Mouse (Mus musculus) limb, embryonic 11.5 days (tissue): Measurements from ENCODE around the gene Rrp7a. TPM values are rescaled to one million over a fixed set of nuclear protein-coding genes. Genes with fewer than 3 reads are reported as not detected.

ENCODE experiments used
- ATAC-seq: fragments of 200-750 bp; cut with Nextera tagmentation; 2 replicates; pipeline ENCODE4 v1.8.0; 2017; ENCODE audit warnings: low read depth; ENCODE audit not compliant: insufficient number of reproducible peaks, low FRiP score, low TSS enrichment
- DNase-seq: peaks from one replicate; pipeline ENCODE4 v3.0.0-alpha.2; 2015; ENCODE audit warnings: low spot score
- H3K27ac ChIP-seq: fragments of 300-500 bp; sonication (generic); replicated peaks from 2 replicates; pipeline ENCODE4 v1.5.1; 2014; ENCODE audit warnings: low read depth, mild to moderate bottlenecking, low read length
- H3K27me3 ChIP-seq: fragments of 300-500 bp; sonication (generic); 2 replicates; pipeline ENCODE4 v1.6.1; 2014; ENCODE audit warnings: mild to moderate bottlenecking, low read length, mixed read lengths; ENCODE audit not compliant: control insufficient read depth, insufficient read depth
- H3K36me3 ChIP-seq: fragments of 300-500 bp; sonication (generic); 2 replicates; pipeline ENCODE4 v1.6.1; 2014; ENCODE audit warnings: mild to moderate bottlenecking, low read length, moderate library complexity, mixed read lengths; ENCODE audit not compliant: control insufficient read depth, insufficient read depth
- H3K4me1 ChIP-seq: fragments of 300-500 bp; sonication (generic); 2 replicates; pipeline ENCODE4 v1.6.1; 2014; ENCODE audit warnings: low read length, mixed read lengths; ENCODE audit not compliant: control insufficient read depth, insufficient read depth
- H3K4me2 ChIP-seq: fragments of 300-500 bp; sonication (generic); 2 replicates; pipeline ENCODE4 v1.6.1; 2014; ENCODE audit warnings: low read depth, mild to moderate bottlenecking, moderate library complexity; ENCODE audit not compliant: severe bottlenecking
- H3K4me3 ChIP-seq: fragments of 300-500 bp; sonication (generic); 2 replicates; pipeline ENCODE4 v1.5.1; 2014; ENCODE audit warnings: low read depth, low read length
- H3K9ac ChIP-seq: fragments of 300-500 bp; sonication (generic); 2 replicates; pipeline ENCODE4 v1.6.1; 2014; ENCODE audit warnings: mild to moderate bottlenecking, low read length
- H3K9me3 ChIP-seq: fragments of 300-500 bp; sonication (generic); 2 replicates; pipeline ENCODE4 v1.6.1; 2016; ENCODE audit warnings: low read length; ENCODE audit not compliant: control insufficient read depth
- WGBS: fragments of 180-500 bp; shearing (Covaris S2); extraction: QIAGEN DNeasy Blood & Tissue Kit; methylation state at CpG from one replicate; pipeline ENCODE4 v1.1.7; 2014; 5-methylcytosine and 5-hydroxymethylcytosine counted together
- polyA plus RNA-seq: library from polyadenylated mRNA; unstranded; fragments of >200 nt; fragmentation: Nextera tagmentation; extraction: Ambion mirVana; gene quantifications from 2 replicates; pipeline ENCODE4 v1.2.1, GENCODE M21; 2014

The Rrp7a gene
- polyA plus RNA-seq, 1 experiment from 2014 or later = 53.5 TPM

GRCm38 (mm10) chr15:83167126-83167525 lies 44.5 kb upstream of the Rrp7a start:
- WGBS = 67% methylated on average over 5 of the region's 5 CpGs
- H3K9ac ChIP-seq = no peak overlapping the region
- no peak for ATAC-seq
- peak; percentile 50 for DNase-seq
- peaks cover 6% of the 10 kb centered on the region; the same call in 1 of the 2 replicates for H3K36me3 ChIP-seq
- H3K4me2 ChIP-seq = no peak overlapping the region
- no peaks in the 10 kb centered on the region for H3K27me3 ChIP-seq
- H3K9me3 ChIP-seq = no peaks in the 10 kb centered on the region
- peaks cover 4% of the 10 kb centered on the region; the same call in 1 of the 2 replicates for H3K4me1 ChIP-seq
- H3K27ac ChIP-seq = no peak overlapping the region
- no peak overlapping the region for H3K4me3 ChIP-seq

- ATAC-seq (no peak), DNase-seq (no peak)
- Histone ChIP-seq H3K9me3 (no peaks in the 10 kb centered on the region), H3K27me3 (no peaks in the 10 kb centered on the region), H3K9ac (no peak overlapping the region), H3K4me2 (no peak overlapping the region), H3K4me3 (no peak overlapping the region), H3K4me1 (peaks cover 4% of the 10 kb centered on the region; the same call in 1 of the 2 replicates), H3K27ac (no peak overlapping the region), H3K36me3 (peaks cover 8% of the 10 kb centered on the region; the same call in 1 of the 2 replicates)
- 86% methylated on average over 3 of the region's 3 CpGs for WGBS
Measured at GRCm38 (mm10) chr15:83166642-83167041, 44.0 kb upstream of the Rrp7a start.

- DNase-seq = no peak
- no peak overlapping the region for H3K9ac ChIP-seq
- WGBS = 91% methylated on average over 13 of the region's 13 CpGs
- H3K9me3 ChIP-seq = no peaks in the 10 kb centered on the region
- H3K36me3 ChIP-seq = peaks cover 11% of the 10 kb centered on the region; the same call in 1 of the 2 replicates
- no peaks in the 10 kb centered on the region for H3K4me1 ChIP-seq
- H3K27ac ChIP-seq = no peak overlapping the region
- no peaks in the 10 kb centered on the region for H3K27me3 ChIP-seq
- H3K4me3 ChIP-seq = no peak overlapping the region
- no peak overlapping the region for H3K4me2 ChIP-seq
- ATAC-seq = no peak
Measured at GRCm38 (mm10) chr15:83165526-83166315, 43.1 kb upstream of the Rrp7a start.

- no peak for ATAC-seq
- WGBS = 75% methylated on average over 5 of the region's 5 CpGs
- no peaks in the 10 kb centered on the region for H3K4me1 ChIP-seq
Measured at GRCm38 (mm10) chr15:83164971-83165471, 42.4 kb upstream of the Rrp7a start.

GRCm38 (mm10) chr15:83162818-83163485 lies 40.4 kb upstream of the Rrp7a start:
- DNase-seq = no peak
- ATAC-seq = no peak
- H3K27me3 ChIP-seq = no peaks in the 10 kb centered on the region
- H3K27ac ChIP-seq = no peak overlapping the region
- no peak overlapping the region for H3K4me2 ChIP-seq
- H3K4me1 ChIP-seq = no peaks in the 10 kb centered on the region
- no peaks in the 10 kb centered on the region for H3K9me3 ChIP-seq
- WGBS = 92% methylated on average over 11 of the region's 11 CpGs
- no peak overlapping the region for H3K4me3 ChIP-seq
- peaks cover 22% of the 10 kb centered on the region; the same call in 1 of the 2 replicates for H3K36me3 ChIP-seq
- no peak overlapping the region for H3K9ac ChIP-seq

More at GRCm38 (mm10) chr15:83164971-83165471, 42.4 kb upstream of the Rrp7a start:
- Histone ChIP-seq H3K27me3 (no peaks in the 10 kb centered on the region), H3K9me3 (no peaks in the 10 kb centered on the region), H3K27ac (no peak overlapping the region), H3K4me2 (no peak overlapping the region), H3K9ac (no peak overlapping the region), H3K4me3 (no peak overlapping the region), H3K36me3 (peaks cover 15% of the 10 kb centered on the region; the same call in 1 of the 2 replicates)
- no peak for DNase-seq

- no peak overlapping the region for H3K4me3 ChIP-seq
- H3K4me1 ChIP-seq = no peaks in the 10 kb centered on the region
- H3K9me3 ChIP-seq = no peaks in the 10 kb centered on the region
- 91% methylated on average over 4 of the region's 4 CpGs for WGBS
- no peak for DNase-seq
- H3K27ac ChIP-seq = no peak overlapping the region
- H3K9ac ChIP-seq = no peak overlapping the region
- no peak overlapping the region for H3K4me2 ChIP-seq
- H3K36me3 ChIP-seq = peaks cover 22% of the 10 kb centered on the region; the same call in 1 of the 2 replicates
- H3K27me3 ChIP-seq = no peaks in the 10 kb centered on the region
- ATAC-seq = no peak
Measured at GRCm38 (mm10) chr15:83162001-83162400, 39.4 kb upstream of the Rrp7a start.

GRCm38 (mm10) chr15:83161062-83161748 lies 38.6 kb upstream of the Rrp7a start:
- no peak overlapping the region for H3K4me2 ChIP-seq
- WGBS = 65% methylated on average over 10 of the region's 10 CpGs
- H3K9me3 ChIP-seq = no peaks in the 10 kb centered on the region
- no peak for DNase-seq
- H3K27me3 ChIP-seq = no peaks in the 10 kb centered on the region
- no peak for ATAC-seq
- H3K27ac ChIP-seq = no peak overlapping the region
- peaks cover 22% of the 10 kb centered on the region; the same call in 1 of the 2 replicates for H3K36me3 ChIP-seq
- no peak overlapping the region for H3K4me3 ChIP-seq
- H3K9ac ChIP-seq = no peak overlapping the region
- no peaks in the 10 kb centered on the region for H3K4me1 ChIP-seq

GRCm38 (mm10) chr15:83160561-83160960 lies 38.0 kb upstream of the Rrp7a start:
- no peak overlapping the region for H3K27ac ChIP-seq
- H3K4me2 ChIP-seq = no peak overlapping the region
- 90% methylated on average over 4 of the region's 4 CpGs for WGBS
- no peak overlapping the region for H3K9ac ChIP-seq
- peaks cover 19% of the 10 kb centered on the region; the same call in 1 of the 2 replicates for H3K36me3 ChIP-seq
- H3K4me1 ChIP-seq = no peaks in the 10 kb centered on the region
- no peak overlapping the region for H3K4me3 ChIP-seq
- DNase-seq (no peak), ATAC-seq (no peak)
- no peaks in the 10 kb centered on the region for H3K9me3 ChIP-seq
- H3K27me3 ChIP-seq = no peaks in the 10 kb centered on the region
